Mouse (Mus musculus) bone marrow, adult 2 months (tissue): ENCODE measurements around the gene Prkcb.

Source experiments
- CTCF ChIP-seq: fragments of 200-500 bp; IDR thresholded peaks from 2 replicates; pipeline ENCODE4 v1.5.1; 2011; ENCODE audit warnings: low read length, control low read depth; ENCODE audit not compliant: control insufficient read depth, insufficient read depth
- POLR2A ChIP-seq: fragments of 200-500 bp; IDR thresholded peaks from 2 replicates; pipeline ENCODE4 v1.6.1; 2011; ENCODE audit warnings: low read depth, mild to moderate bottlenecking, control low read depth, low read length, borderline replicate concordance; ENCODE audit not compliant: control insufficient read depth

GRCm38 (mm10) chr7:122395976-122396315 is 107.4 kb downstream of the Prkcb start:
- no peak for TF ChIP-seq CTCF
- TF ChIP-seq POLR2A, result no peak
